Mouse (Mus musculus) embryo, embryonic 11.5 days (tissue): ENCODE measurements at regions not wholly inside any gene's neighbourhood (a gene's known extent, or its start where the extent isn't known, plus 50 kb on each side); places are given as distances from the start of the nearest gene placed in this dataset.
"Not testable (repeated sequence)": the region's sequence is repeated elsewhere in the genome, so short reads cannot be mapped to it uniquely, and the experiment has no call there.

Source experiments
- DNase-seq: peaks from one replicate; pipeline ENCODE4 v3.0.0-alpha.2; 2012; ENCODE audit warnings: low read depth, low spot score

- DNase-seq: no peak
Measured at GRCm38 (mm10) chr3:6886200-6887052, 266.2 kb upstream of the 1700008P02Rik start.

- no peak for DNase-seq
Measured at GRCm38 (mm10) chr3:6883401-6883800, 263.2 kb upstream of the 1700008P02Rik start.

- DNase-seq: no peak
Measured at GRCm38 (mm10) chr3:6876265-6876664, 256.0 kb upstream of the 1700008P02Rik start.

- DNase-seq: no peak
Measured at GRCm38 (mm10) chr3:6872170-6872569, 251.9 kb upstream of the 1700008P02Rik start.

DNA sequence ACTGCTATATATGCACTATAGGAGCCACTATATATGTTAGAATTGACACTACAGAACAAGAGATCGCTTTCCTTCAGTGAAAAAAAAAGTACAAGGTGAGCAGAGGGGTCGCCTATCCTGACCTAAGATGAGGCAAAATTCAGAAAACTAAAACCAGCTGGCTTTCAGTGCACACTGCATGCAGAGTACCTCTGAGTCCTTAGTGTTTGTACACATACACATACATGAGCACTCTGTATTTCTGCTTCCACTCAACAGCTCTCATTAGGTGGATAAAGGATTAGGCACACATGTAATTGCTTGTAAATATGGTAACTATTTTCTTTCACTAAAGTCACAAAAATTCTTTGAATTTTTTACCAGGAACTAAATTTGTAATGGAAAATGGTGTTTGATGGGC is 251.5 kb upstream of the 1700008P02Rik start:
- no peak for DNase-seq

DNA sequence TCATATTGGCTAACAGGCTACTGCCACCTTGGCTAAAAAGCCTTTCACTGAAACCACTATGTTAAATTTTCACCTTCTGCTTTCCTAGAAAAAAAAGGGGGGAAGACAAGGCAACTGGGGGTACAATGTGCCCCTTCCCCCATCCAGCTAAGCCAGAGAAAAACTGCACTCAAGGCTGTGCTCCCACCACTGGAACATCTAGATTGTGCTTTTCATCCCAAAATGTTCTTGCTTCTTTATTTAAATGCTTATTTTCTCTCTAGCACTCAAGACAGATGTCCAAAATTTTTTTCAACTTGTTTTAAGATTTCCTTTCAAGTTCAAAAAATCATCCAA is 245.9 kb upstream of the 1700008P02Rik start:
- DNase-seq: no peak

DNA sequence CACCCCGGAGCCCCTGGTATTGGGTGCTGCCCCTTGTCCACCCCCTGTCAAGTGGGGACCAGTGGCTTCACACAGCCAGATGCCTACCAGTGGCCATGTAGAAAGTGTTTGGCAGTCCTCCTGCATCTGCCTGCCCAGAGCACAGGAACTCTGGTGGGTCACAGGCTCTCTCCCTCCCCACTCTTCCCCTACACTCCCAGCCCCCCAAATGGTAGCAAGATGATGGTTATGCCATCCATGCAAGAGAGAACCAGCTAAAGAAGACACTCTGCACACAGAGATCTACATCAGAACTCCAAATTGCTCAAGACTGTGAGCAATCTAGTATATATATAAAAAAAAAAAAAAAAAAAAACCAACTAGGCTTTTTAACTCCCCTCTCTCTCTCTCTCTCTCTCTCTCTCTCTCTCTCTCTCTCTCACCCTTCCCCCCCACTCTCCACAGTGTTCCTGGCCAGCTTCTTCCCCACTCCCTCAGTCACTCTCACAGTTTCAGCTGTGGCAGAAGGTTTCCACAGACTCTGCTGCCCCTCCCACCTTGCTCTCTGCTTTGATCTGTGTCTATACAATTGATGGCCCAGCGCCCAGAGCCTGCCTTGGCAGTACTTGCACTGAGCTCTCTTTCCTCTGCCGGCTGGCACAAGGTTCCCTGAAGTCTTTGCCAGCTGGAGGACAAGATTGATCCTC is 245.4 kb upstream of the 1700008P02Rik start:
- no peak for DNase-seq

DNA sequence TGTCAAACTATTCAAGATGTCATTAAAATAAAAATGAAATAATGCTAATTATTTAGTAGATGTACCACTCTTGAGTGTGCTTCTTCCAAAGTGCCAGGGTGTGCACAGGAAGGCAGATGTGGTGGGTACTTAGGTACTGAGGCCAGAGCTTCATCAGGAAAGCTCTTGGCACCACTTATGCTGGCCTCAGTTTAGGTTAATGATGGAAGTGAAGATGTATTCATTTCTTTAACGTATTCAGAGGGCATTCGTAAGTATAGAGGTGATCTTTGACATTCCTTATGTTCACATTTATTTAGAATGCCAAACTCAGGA is 239.6 kb upstream of the 1700008P02Rik start:
- DNase-seq: no peak

DNA sequence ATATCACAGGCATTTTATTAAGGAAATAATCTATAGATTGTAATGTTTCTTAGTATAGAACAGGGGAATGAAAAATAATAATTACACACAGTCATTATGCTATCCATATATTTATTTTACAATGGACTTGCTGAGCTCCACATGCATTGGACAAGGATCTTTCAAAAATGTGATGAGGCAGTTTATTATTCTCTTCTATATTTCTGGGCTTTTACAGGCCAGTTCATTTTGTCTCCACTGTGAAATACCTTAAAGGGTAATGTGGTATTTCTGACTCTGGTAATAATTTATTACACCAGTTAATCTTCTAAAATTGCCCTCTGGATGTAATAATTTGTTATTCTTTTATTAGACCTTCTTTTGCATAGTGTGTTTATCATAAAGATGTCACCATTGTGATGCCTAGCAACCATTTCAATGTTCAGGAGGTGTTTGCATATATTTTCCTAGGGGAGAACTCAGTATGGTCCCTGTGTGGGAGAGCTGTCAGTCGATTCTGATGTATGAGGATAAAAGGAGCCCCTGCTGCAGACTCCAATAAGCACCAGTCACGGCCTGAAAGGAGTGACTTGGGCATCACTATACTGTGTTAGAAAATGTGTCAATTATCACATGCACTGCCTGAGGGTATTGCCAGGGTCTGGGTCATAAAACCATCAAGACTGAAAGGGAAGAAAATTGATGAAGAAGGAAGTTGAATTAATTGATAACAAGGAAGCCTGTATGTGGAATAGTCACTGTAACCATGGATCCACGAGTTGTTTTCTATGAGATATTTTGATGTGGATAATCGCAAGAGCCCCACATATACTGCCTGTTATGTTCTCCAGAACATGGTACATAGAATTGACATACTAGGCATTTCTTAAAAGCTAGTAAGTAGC is 239.0 kb upstream of the 1700008P02Rik start:
- peak; percentile 5 for DNase-seq

DNA sequence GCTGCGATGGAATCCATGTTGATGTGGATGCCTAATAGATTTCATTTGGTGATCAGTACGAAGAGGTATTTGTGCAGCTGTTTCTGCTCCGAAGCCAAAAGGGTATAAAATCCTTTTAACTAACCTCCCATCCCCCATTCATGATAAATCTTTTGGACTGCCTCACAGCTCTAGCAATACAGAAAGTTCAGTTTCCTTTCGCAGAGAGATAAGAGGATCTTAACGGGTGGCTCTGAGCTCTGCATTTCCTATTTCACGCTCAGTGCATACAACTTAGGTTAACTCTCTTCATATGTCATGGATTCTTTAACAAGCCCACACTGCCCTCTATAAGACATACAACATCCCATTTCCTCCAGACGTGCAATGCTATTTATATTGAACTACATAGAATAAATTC is 199.1 kb upstream of the 1700008P02Rik start:
- no peak for DNase-seq

GRCm38 (mm10) chr3:6812346-6812745 is 192.1 kb upstream of the 1700008P02Rik start:
- DNase-seq: no peak

GRCm38 (mm10) chr3:6809381-6809950 is 189.2 kb upstream of the 1700008P02Rik start:
- DNase-seq: no peak

DNA sequence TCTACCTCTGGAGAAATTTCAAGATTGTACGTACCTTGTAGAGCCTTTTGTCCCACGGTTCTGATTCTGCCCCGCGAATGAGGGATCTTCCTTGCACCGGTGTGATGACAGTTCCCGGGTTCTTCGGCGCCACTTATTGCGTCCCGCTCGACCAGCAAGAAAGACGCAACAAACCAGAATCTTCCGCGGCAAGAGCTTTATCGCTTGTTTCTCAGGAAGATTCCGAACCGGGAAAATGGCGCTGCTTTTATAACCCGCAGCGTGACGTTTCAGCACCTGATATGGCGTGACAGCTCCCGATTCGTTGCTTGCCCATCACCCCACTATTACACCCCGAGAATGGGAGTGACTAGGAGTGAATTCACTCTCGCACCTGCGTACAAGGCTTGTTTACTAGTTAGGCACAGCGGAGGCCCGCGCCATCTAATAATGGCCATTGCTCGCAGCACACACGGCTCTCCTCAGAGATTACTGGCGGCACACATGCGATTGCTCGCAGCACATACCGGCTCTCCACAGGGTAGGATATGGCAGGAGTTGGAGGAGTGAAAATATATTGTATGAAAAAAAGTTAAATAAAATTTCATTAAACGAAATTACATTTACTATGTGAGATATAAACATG is 180.0 kb upstream of the 1700008P02Rik start:
- DNase-seq: not testable (repeated sequence)

GRCm38 (mm10) chr3:6768506-6768905 is 148.3 kb upstream of the 1700008P02Rik start:
- DNase-seq: no peak

DNA sequence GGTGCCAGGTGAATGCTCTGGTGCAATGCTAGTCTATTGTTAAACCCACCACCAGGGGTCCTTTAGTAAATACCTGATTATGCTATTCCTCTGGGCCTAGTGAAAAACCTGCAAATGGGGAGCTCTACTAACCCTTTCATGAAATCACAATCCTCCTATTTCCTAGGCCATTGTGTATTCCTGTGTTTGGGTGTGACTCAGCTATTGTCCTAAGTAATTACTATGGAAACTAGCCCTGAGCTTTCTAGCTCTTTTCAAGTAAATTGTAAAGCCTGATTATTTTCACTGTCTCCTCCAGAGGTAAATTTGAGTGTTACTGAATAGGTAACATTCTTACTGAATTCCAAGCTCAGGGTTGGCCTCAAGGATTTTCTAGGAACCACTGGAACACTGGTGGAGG is 147.8 kb upstream of the 1700008P02Rik start:
- not testable (repeated sequence) for DNase-seq

- no peak for DNase-seq
Measured at GRCm38 (mm10) chr3:6759172-6759571, 138.9 kb upstream of the 1700008P02Rik start.

DNA sequence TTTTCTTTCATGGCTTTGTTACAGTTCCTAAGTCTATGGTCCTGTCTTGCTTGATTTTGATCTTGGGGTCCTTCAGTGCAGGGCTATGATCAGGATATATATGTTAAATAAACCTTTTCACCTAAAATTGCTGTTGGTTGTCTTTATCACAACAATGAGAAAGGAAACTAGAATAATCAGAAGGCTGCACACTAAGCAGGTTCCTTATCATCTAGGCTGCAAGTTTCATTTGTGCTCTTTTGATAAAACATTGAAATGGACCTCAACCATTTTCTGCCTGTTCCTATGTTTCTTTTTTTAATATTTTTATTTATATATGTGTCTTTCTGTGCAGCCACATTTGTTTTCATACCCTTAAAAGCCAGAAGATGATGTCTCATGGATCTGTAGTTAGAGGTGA is 137.3 kb upstream of the 1700008P02Rik start:
- no peak for DNase-seq

- DNase-seq: not testable (repeated sequence)
Measured at GRCm38 (mm10) chr3:6750746-6751145, 130.5 kb upstream of the 1700008P02Rik start.

DNA sequence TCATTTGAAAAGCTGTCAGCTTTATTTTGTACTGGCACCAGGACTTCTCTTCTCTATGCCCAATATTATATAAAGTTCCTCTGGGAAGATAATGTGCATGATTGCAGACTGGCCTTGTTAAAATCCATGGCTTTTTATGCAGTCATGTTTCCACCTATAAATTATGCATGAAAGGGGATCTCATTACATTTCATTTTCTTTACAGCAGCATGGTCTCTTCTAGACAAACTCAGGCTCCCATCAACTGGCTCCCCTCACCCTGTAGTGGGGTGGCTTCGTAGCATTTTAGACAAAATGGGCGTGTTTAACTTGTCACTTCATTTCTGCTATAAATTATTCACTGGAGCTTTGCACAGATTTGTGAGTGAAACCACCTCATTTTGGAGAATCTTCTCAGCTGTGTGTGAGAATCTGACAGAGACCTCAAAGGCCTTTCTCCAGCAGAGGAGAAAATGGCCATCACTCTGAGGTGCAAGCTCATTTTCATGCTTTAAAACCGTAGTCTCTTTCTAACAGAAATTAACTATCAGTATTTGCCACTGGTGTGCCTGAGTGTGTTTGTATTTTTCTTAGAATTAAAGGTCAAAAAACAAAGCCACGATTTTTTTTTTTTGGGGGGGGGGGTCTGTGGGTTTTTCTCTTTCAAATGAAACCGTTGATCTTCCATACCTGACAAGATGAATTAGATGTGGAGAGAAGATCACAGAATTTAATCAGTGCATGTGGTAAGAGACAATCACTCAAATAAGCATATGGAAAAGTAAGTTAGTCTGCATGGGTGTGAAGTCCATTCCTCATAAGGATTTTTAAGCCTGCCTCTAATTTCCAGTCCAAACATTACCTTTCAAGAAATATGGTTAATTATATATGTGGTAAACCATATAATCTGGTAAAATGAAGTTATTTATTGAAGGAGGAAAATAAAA is 111.4 kb upstream of the 1700008P02Rik start:
- no peak for DNase-seq

- DNase-seq: no peak
Measured at GRCm38 (mm10) chr3:6730066-6730465, 109.8 kb upstream of the 1700008P02Rik start.
